Mouse (Mus musculus): ENCODE data around the gene Vps33b.

DNA sequence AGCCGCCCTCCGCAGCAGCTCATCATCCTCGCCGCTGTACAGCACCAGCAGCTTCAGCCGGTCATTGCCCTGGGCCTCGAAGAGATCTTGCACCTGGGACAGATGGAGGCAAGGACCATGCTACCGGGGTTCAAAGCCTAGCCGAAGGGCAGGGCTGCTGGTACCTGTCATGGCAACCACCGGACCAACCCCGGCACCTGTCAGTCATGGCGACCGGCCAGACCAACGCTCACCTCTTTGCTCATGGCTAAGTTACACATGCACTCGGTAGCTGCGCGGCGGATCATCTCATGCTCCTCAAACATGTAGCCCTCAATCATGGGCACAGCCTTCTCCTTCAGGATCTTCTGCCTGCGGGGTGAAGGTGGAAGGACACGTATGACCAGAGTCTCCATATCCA, 56.6 kb downstream of the Vps33b start:
- TF ChIP-seq CTCF (IDR thresholded peaks at IDR 0.05; ENCODE audit: low read depth, low read length) (no peak), POLR2A (IDR thresholded peaks at IDR 0.05; ENCODE audit: extremely low read depth, insufficient read depth, low read length) (no peak)
